Mouse (Mus musculus) E14TG2a.4 (cell line): Measurements from ENCODE around the gene Mrps31.

Source experiments
- H3K27me3 ChIP-seq: 2 replicates; pipeline ENCODE4 v1.6.1; 2014; ENCODE audit warnings: low read length, control low read depth; ENCODE audit not compliant: insufficient read depth
- H3K36me3 ChIP-seq: 2 replicates; pipeline ENCODE4 v1.6.1; 2014; ENCODE audit warnings: low read length, control low read depth; ENCODE audit not compliant: insufficient read depth
- H3K4me1 ChIP-seq: replicated peaks from 2 replicates; pipeline ENCODE4 v1.6.1; 2014; ENCODE audit warnings: low read depth, low read length, control low read depth
- H3K4me3 ChIP-seq: replicated peaks from 2 replicates; pipeline ENCODE4 v1.5.1; 2014; ENCODE audit warnings: mild to moderate bottlenecking, low read length
- H3K9me3 ChIP-seq: 2 replicates; pipeline ENCODE4 v1.6.1; 2014; ENCODE audit warnings: low read length, control low read depth
- CTCF ChIP-seq: conservative IDR thresholded peaks from 2 replicates; pipeline ENCODE4 v1.5.1; 2014; ENCODE audit warnings: low read length
- NANOG ChIP-seq: IDR thresholded peaks from 2 replicates; pipeline ENCODE4 v1.6.1; 2014; ENCODE audit warnings: borderline replicate concordance, low read length, mixed read lengths
- POU5F1 ChIP-seq: IDR thresholded peaks from 2 replicates; pipeline ENCODE4 v1.6.1; 2014; ENCODE audit warnings: low read length, borderline replicate concordance

Gene Mrps31

DNA sequence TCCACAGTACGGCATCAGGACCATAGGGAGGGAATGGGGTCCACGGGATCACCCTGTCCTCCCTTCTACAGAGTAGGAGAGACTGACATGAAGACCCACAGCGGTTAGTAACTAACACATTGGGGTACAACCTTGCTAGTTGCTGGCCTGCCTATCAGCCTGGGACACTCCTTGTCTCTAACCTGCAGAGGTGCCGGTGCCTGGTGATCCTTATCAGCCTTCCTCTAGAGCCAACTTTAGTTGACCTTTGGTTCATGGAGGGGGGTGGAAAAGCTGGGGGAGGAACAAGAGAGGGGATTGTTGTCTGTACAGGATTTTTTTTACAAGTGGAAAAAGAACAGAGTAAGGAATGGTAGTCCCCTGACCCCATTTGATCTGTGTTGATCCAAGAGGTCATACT is 16.7 kb upstream of the Mrps31 start:
- Histone ChIP-seq H3K4me3 (no peak overlapping the region), H3K9me3 (no peaks in the 10 kb centered on the region), H3K36me3 (peaks cover 58% of the 10 kb centered on the region), H3K4me1 (peaks cover 28% of the 10 kb centered on the region), H3K27me3 (no peaks in the 10 kb centered on the region)
- TF ChIP-seq NANOG = no peak
- TF ChIP-seq CTCF = no peak
- no peak for TF ChIP-seq POU5F1

GRCm38 (mm10) chr8:22395256-22395655 is 15.9 kb upstream of the Mrps31 start:
- Histone ChIP-seq H3K4me3 (no peak overlapping the region), H3K4me1 (peaks cover 31% of the 10 kb centered on the region), H3K27me3 (no peaks in the 10 kb centered on the region), H3K36me3 (peaks cover 50% of the 10 kb centered on the region), H3K9me3 (no peaks in the 10 kb centered on the region)
- TF ChIP-seq CTCF = no peak
- no peak for TF ChIP-seq POU5F1

- no peaks in the 10 kb centered on the region for H3K9me3 ChIP-seq
- H3K4me1 ChIP-seq = peaks cover 31% of the 10 kb centered on the region
- H3K36me3 ChIP-seq = peaks cover 30% of the 10 kb centered on the region
- H3K4me3 ChIP-seq = peak overlapping the region; percentile 92
- H3K27me3 ChIP-seq = no peaks in the 10 kb centered on the region
- TF ChIP-seq POU5F1 (no peak), NANOG (no peak), CTCF (no peak)
These were observed 13.4 kb upstream of the Mrps31 start for GRCm38 (mm10) chr8:22397811-22398141.

- Histone ChIP-seq H3K27me3 (no peaks in the 10 kb centered on the region), H3K36me3 (peaks cover 24% of the 10 kb centered on the region), H3K4me1 (peaks cover 31% of the 10 kb centered on the region), H3K4me3 (peak within 1 kb of the TSS; percentile 92), H3K9me3 (no peaks in the 10 kb centered on the region)
- no peak for TF ChIP-seq CTCF
- TF ChIP-seq POU5F1 = no peak
- no peak for TF ChIP-seq NANOG
These were observed 12.8 kb upstream of the Mrps31 start, which contains the start of gene Slc25a15 for GRCm38 (mm10) chr8:22398142-22398951. Gene Slc25a15, minus strand, starts transcription at chr8:22398597.

DNA sequence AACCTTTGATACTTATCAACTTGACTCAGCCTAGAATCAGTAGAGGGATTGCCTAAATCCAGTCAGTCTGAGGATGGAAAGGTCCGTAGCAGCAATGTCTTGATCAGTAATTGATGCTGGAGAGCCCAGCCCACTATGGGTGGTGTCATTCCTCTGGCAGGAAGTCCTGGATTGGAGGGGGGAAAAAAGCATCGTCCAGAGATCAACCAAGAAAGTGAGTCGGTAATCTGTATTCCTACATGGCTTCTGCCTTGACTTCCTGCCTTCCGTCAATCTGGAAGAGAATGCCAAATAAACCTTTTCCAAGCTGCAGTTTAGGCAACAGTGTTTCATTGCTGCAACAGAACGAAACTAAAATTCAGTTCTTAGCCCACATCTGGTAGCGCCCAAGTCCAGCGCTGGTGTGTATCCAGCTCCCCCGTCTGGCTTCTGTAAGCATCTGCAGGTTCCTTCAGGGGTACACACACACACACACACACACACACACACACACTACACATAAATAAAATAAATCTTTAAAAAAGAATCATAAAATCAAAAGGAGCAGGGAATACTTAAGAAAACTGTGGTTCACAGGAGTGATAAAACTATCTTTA is 11.8 kb upstream of the Mrps31 start:
- H3K36me3 ChIP-seq = peaks cover 14% of the 10 kb centered on the region
- peaks cover 31% of the 10 kb centered on the region for H3K4me1 ChIP-seq
- H3K4me3 ChIP-seq = peak overlapping the region; percentile 92
- H3K27me3 ChIP-seq = no peaks in the 10 kb centered on the region
- TF ChIP-seq NANOG (no peak), CTCF (peak; percentile 23; the same call in 1 of the 2 replicates), POU5F1 (no peak)
- no peaks in the 10 kb centered on the region for H3K9me3 ChIP-seq

DNA sequence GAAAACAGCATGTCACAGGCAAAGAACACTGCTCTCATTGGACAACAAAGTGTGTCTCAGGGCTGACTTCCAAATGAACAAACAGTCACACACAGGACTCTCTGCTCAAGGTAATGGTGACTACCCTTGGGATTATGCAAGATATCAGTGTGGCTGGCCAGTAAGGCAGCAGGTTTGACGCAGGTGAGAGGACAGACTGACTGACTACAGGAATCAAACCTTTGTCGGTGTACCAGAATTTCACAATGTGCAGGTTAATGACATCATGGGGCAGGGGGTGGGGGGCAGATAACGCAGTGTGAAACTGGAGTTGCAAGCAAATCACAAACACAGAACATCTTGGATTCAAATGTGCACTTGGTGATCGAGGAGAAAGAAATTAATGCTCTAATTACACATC is 10.6 kb upstream of the Mrps31 start:
- Histone ChIP-seq H3K36me3 (peaks cover 2% of the 10 kb centered on the region; the same call in 1 of the 2 replicates), H3K27me3 (no peaks in the 10 kb centered on the region), H3K4me3 (no peak overlapping the region), H3K9me3 (no peaks in the 10 kb centered on the region), H3K4me1 (peaks cover 27% of the 10 kb centered on the region)
- TF ChIP-seq POU5F1 (no peak), CTCF (no peak), NANOG (no peak)

DNA sequence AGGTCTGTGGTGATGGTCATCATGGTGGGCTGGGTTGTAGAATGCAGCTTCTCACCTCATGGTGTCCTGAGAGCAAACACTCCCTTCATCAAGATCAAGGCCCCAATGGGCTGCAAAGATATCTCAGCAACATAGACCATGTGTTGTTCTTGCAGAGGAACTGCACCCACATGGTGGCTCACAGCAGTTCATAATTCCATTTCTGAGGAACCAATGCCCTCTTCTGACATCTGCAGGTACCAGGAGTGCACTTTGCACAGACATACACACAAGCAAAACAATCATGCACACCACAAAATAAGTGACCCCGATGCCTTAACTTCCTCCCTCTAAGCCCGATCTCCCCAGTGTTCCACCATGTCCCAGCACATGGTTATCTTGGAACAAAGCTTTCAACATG is 7.9 kb upstream of the Mrps31 start:
- peaks cover 16% of the 10 kb centered on the region for H3K4me1 ChIP-seq
- H3K9me3 ChIP-seq = no peaks in the 10 kb centered on the region
- no peak overlapping the region for H3K4me3 ChIP-seq
- peaks cover 2% of the 10 kb centered on the region; the same call in 1 of the 2 replicates for H3K27me3 ChIP-seq
- no peaks in the 10 kb centered on the region for H3K36me3 ChIP-seq
- TF ChIP-seq POU5F1 (no peak), CTCF (no peak), NANOG (no peak)

- TF ChIP-seq POU5F1 (no peak), NANOG (no peak), CTCF (no peak)
- Histone ChIP-seq H3K9me3 (no peaks in the 10 kb centered on the region), H3K27me3 (peaks cover 2% of the 10 kb centered on the region; the same call in 1 of the 2 replicates), H3K36me3 (no peaks in the 10 kb centered on the region), H3K4me1 (peaks cover 13% of the 10 kb centered on the region), H3K4me3 (no peak overlapping the region)
These were observed 5.4 kb upstream of the Mrps31 start for GRCm38 (mm10) chr8:22405733-22406132.
